Mouse (Mus musculus): Measurements from ENCODE around the gene Rhof. TPM values are rescaled to one million over a fixed set of nuclear protein-coding genes. Genes with fewer than 3 reads are reported as not detected.

Gene Rhof
- 239 TPM for polyA plus RNA-seq (2017; shearing (Covaris generic))

GRCm38 (mm10) chr5:123132308-123133071 is at the start of gene Rhof:
TSS of gene Rhof (minus strand) at chr5:123132692.

GRCm38 (mm10) chr5:123169284-123169683 is 36.8 kb upstream of the Rhof start, which contains the start of gene Psmd9:
TSS of gene Psmd9 (plus strand) at chr5:123169413.

GRCm38 (mm10) chr5:123142161-123143157 is 10.0 kb upstream of the Rhof start, which contains the start of gene Setd1b:
TSS of gene Setd1b (plus strand) at chr5:123142193.

GRCm38 (mm10) chr5:123068115-123068514 is 64.4 kb downstream of the Rhof start, which contains the start of gene Tmem120b:
TSS of gene Tmem120b (plus strand) at chr5:123068415.

Other genes with a start within 250 kb of the Rhof start
- gene Kdm2b, start 142.9 kb downstream of the Rhof start, polyA plus RNA-seq (2017; shearing (Covaris generic)), result 45.3 TPM
- 16.2 TPM for gene Orai1, start 117.6 kb downstream of the Rhof start, polyA plus RNA-seq (2017; shearing (Covaris generic))
- gene Morn3, start 85.7 kb downstream of the Rhof start, polyA plus RNA-seq (2017; shearing (Covaris generic)), result 1.6 TPM
- 6.0 TPM for gene Tmem120b, start 64.3 kb downstream of the Rhof start, polyA plus RNA-seq (2017; shearing (Covaris generic))
- 2.8 TPM for gene Setd1b, start 9.5 kb upstream of the Rhof start, polyA plus RNA-seq (2017; shearing (Covaris generic))
- gene Psmd9, start 36.7 kb upstream of the Rhof start, polyA plus RNA-seq (2017; shearing (Covaris generic)), result 57.2 TPM
- not detected for gene Hpd, start 50.0 kb upstream of the Rhof start, polyA plus RNA-seq (2017; shearing (Covaris generic))
- 3.6 TPM for gene Wdr66, start 119.4 kb upstream of the Rhof start, polyA plus RNA-seq (2017; shearing (Covaris generic))
- 9.8 TPM for gene Bcl7a, start 211.1 kb upstream of the Rhof start, polyA plus RNA-seq (2017; shearing (Covaris generic))